Mouse (Mus musculus) subcutaneous adipose tissue, adult 2 months (tissue): Measurements from ENCODE around the gene Nt5c2. TPM values are rescaled to one million over a fixed set of nuclear protein-coding genes. Genes with fewer than 3 reads are reported as not detected.

ENCODE experiments used
- polyA plus RNA-seq: library from polyadenylated mRNA; depleted of rRNA; stranded (reverse); fragments of >200 nt; gene quantifications from 2 replicates; pipeline ENCODE4 v1.2.3, GENCODE M21; 2012; ENCODE audit warnings: low replicate concordance; rRNA removed

Nt5c2 gene
- polyA plus RNA-seq = 15.3 and 28.4 TPM in 2 replicates

DNA sequence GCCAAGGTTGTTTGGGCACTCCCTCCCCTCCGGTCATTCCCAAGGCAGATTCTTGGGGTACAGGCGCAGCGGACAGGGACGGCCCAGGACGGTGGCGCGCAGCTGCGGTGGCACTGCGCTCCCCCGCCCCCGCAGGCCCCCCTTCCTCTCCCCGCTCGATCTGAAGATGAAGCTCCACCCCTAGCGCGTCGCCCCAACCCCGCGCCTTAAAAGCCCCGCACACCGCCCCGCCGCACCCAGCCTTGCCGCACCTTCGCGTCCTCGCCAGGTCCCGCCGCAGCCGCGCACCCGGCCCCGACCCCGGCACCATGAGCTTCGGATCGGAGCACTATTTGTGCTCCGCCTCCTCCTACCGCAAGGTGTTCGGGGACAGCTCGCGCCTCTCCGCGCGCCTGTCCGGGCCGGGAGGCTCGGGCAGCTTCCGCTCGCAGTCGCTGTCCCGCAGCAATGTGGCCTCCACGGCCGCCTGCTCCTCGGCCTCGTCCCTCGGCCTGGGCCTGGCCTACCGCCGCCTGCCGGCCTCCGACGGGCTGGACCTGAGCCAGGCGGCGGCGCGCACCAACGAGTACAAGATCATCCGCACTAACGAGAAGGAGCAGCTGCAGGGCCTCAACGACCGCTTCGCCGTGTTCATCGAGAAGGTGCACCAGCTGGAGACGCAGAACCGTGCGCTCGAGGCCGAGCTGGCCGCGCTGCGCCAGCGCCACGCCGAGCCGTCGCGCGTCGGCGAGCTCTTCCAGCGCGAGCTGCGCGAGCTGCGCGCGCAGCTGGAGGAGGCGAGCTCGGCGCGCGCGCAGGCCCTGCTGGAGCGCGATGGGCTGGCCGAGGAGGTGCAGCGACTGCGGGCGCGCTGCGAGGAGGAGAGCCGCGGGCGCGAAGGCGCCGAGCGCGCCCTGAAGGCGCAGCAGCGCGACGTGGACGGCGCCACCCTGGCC is at the start of gene Nt5c2, which contains the start of gene Ina:
TSS of gene Nt5c2 (minus strand) at position 707 of the 935 bp plus-strand sequence.
TSS of gene Ina (plus strand) at position 252 of the 935 bp plus-strand sequence.

DNA sequence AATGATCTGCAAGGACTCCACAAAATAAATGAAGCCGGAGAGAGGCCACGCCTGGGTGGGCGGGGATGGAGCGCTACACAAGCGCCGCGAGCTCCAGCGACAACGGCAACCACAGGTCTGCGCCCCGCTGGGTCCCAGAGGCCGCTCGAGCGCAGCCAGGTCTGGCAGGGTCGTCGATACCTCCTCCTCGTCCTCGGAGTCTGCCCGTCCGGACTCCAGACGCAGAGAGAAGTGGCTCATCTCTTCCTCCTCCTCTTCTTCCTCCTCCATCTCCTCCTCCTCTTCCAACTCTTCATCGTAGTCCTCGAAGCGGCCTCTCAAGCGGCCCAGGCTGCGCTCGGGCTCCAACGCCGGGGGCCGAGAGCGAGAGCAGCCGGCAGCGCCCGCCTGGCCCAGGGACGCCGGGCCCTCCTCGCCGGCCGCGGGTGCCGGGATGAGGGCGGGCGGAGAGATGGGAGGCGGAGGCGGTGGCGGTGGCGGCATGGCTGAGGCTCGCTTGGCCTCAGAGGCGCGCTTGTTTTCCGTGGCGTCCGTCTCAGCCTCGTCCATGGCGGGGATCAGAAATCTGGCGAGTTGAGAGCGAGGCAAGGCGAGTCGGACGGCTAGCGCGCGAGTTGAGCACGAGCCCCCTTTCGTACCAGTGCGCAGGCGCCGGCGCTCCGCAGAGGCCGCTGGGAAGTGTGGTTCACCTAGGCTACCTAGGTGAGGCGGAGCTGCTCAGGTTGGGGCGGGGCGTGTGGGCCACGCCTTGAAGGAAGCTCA is 35.5 kb upstream of the Nt5c2 start, which contains the start of gene Pcgf6:
TSS of gene Pcgf6 (minus strand) at position 636 of the 762 bp plus-strand sequence.

Other genes with a start within 250 kb of the Nt5c2 start
- gene Ina, start 455 bp downstream of the Nt5c2 start, polyA plus RNA-seq = 0.10 and 0.13 TPM in 2 replicates
- gene Pcgf6, start 35.8 kb upstream of the Nt5c2 start, polyA plus RNA-seq = 4.3 and 14.3 TPM in 2 replicates
- gene Taf5, start 52.6 kb upstream of the Nt5c2 start, polyA plus RNA-seq = 1.7 and 3.0 TPM in 2 replicates
- gene Usmg5, start 75.5 kb upstream of the Nt5c2 start, polyA plus RNA-seq = 108 and 155 TPM in 2 replicates
- gene Pdcd11, start 75.6 kb upstream of the Nt5c2 start, polyA plus RNA-seq = 7.1 and 16.9 TPM in 2 replicates
- gene Calhm2, start 123.1 kb upstream of the Nt5c2 start, polyA plus RNA-seq = 14.0 and 22.3 TPM in 2 replicates
- not detected in 2 replicates for gene Calhm1, start 129.1 kb upstream of the Nt5c2 start, polyA plus RNA-seq
- not detected in 2 replicates for gene Calhm3, start 142.6 kb upstream of the Nt5c2 start, polyA plus RNA-seq
- 1.0 and 9.5 TPM in 2 replicates for gene Neurl1a, start 163.7 kb upstream of the Nt5c2 start, polyA plus RNA-seq